Mouse (Mus musculus): ENCODE measurements around the gene Procr. TPM values are rescaled to one million over a fixed set of nuclear protein-coding genes. Genes with fewer than 3 reads are reported as not detected.

Gene Procr
- polyA plus RNA-seq, 1 experiment from 2014 or later = 3.6 TPM

GRCm38 (mm10) chr2:155742211-155742610, 8.7 kb upstream of the Procr start:
- no peaks in the 10 kb centered on the region for H3K9me3 ChIP-seq (ENCODE audit: control insufficient read depth, low read length)
- no peaks in the 10 kb centered on the region for H3K36me3 ChIP-seq (ENCODE audit: control insufficient read depth, insufficient read depth, low read length)
- H3K27me3 ChIP-seq (ENCODE audit: control insufficient read depth, insufficient read depth, low read length) = no peaks in the 10 kb centered on the region
- no peak overlapping the region for H3K4me2 ChIP-seq (ENCODE audit: low read depth, severe bottlenecking)
- no peak overlapping the region for H3K9ac ChIP-seq (ENCODE audit: low read length)
- no peak for ATAC-seq (ENCODE audit: insufficient number of reproducible peaks, low FRiP score, low TSS enrichment, low read depth)
- H3K27ac ChIP-seq (replicated peaks; ENCODE audit: low read depth, low read length) = no peak overlapping the region
- no peak for DNase-seq (ENCODE audit: low spot score)
- no peaks in the 10 kb centered on the region for H3K4me1 ChIP-seq (ENCODE audit: control insufficient read depth, insufficient read depth, low read length)
- 87% methylated on average over 11 of the region's 11 CpGs for WGBS
- no peak overlapping the region for H3K4me3 ChIP-seq (ENCODE audit: low read depth, low read length)

- Histone ChIP-seq H3K4me1 (ENCODE audit: control insufficient read depth, insufficient read depth, low read length) (no peaks in the 10 kb centered on the region), H3K9me3 (ENCODE audit: control insufficient read depth, low read length) (no peaks in the 10 kb centered on the region), H3K9ac (ENCODE audit: low read length) (no peak overlapping the region), H3K27ac (replicated peaks; ENCODE audit: low read depth, low read length) (no peak overlapping the region), H3K36me3 (ENCODE audit: control insufficient read depth, insufficient read depth, low read length) (no peaks in the 10 kb centered on the region), H3K27me3 (ENCODE audit: control insufficient read depth, insufficient read depth, low read length) (no peaks in the 10 kb centered on the region), H3K4me3 (ENCODE audit: low read depth, low read length) (no peak overlapping the region), H3K4me2 (ENCODE audit: low read depth, severe bottlenecking) (no peak overlapping the region)
- ATAC-seq (ENCODE audit: insufficient number of reproducible peaks, low FRiP score, low TSS enrichment, low read depth) (no peak), DNase-seq (ENCODE audit: low spot score) (no peak)
- WGBS = 86% methylated on average over 12 of the region's 12 CpGs
These were observed 8.0 kb upstream of the Procr start for GRCm38 (mm10) chr2:155742931-155743337.

GRCm38 (mm10) chr2:155743351-155743750, 7.6 kb upstream of the Procr start:
- no peak overlapping the region for H3K27ac ChIP-seq (replicated peaks; ENCODE audit: low read depth, low read length)
- WGBS = 89% methylated on average over 9 of the region's 9 CpGs
- DNase-seq (ENCODE audit: low spot score) (no peak), ATAC-seq (ENCODE audit: insufficient number of reproducible peaks, low FRiP score, low TSS enrichment, low read depth) (no peak)
- H3K9me3 ChIP-seq (ENCODE audit: control insufficient read depth, low read length) = no peaks in the 10 kb centered on the region
- H3K36me3 ChIP-seq (ENCODE audit: control insufficient read depth, insufficient read depth, low read length) = no peaks in the 10 kb centered on the region
- no peak overlapping the region for H3K4me2 ChIP-seq (ENCODE audit: low read depth, severe bottlenecking)
- H3K4me1 ChIP-seq (ENCODE audit: control insufficient read depth, insufficient read depth, low read length) = no peaks in the 10 kb centered on the region
- no peaks in the 10 kb centered on the region for H3K27me3 ChIP-seq (ENCODE audit: control insufficient read depth, insufficient read depth, low read length)
- H3K4me3 ChIP-seq (ENCODE audit: low read depth, low read length) = no peak overlapping the region
- no peak overlapping the region for H3K9ac ChIP-seq (ENCODE audit: low read length)

GRCm38 (mm10) chr2:155745487-155745886, 5.4 kb upstream of the Procr start:
- ATAC-seq (ENCODE audit: insufficient number of reproducible peaks, low FRiP score, low TSS enrichment, low read depth) = no peak
- 58% methylated on average over 3 of the region's 3 CpGs for WGBS

GRCm38 (mm10) chr2:155749394-155749793, 1.5 kb upstream of the Procr start:
- Histone ChIP-seq H3K27me3 (ENCODE audit: control insufficient read depth, insufficient read depth, low read length) (no peaks in the 10 kb centered on the region), H3K4me1 (ENCODE audit: control insufficient read depth, insufficient read depth, low read length) (no peaks in the 10 kb centered on the region), H3K9me3 (ENCODE audit: control insufficient read depth, low read length) (no peaks in the 10 kb centered on the region), H3K4me3 (ENCODE audit: low read depth, low read length) (no peak overlapping the region), H3K27ac (replicated peaks; ENCODE audit: low read depth, low read length) (no peak overlapping the region), H3K4me2 (ENCODE audit: low read depth, severe bottlenecking) (no peak overlapping the region), H3K36me3 (ENCODE audit: control insufficient read depth, insufficient read depth, low read length) (no peaks in the 10 kb centered on the region), H3K9ac (ENCODE audit: low read length) (no peak overlapping the region)
- no peak for ATAC-seq (ENCODE audit: insufficient number of reproducible peaks, low FRiP score, low TSS enrichment, low read depth)
- WGBS = 88% methylated on average over 4 of the region's 4 CpGs
- no peak for DNase-seq (ENCODE audit: low spot score)

More at GRCm38 (mm10) chr2:155745487-155745886, 5.4 kb upstream of the Procr start:
- Histone ChIP-seq H3K27me3 (ENCODE audit: control insufficient read depth, insufficient read depth, low read length) (no peaks in the 10 kb centered on the region), H3K4me3 (ENCODE audit: low read depth, low read length) (no peak overlapping the region), H3K36me3 (ENCODE audit: control insufficient read depth, insufficient read depth, low read length) (no peaks in the 10 kb centered on the region), H3K27ac (replicated peaks; ENCODE audit: low read depth, low read length) (no peak overlapping the region), H3K9ac (ENCODE audit: low read length) (no peak overlapping the region), H3K9me3 (ENCODE audit: control insufficient read depth, low read length) (no peaks in the 10 kb centered on the region), H3K4me1 (ENCODE audit: control insufficient read depth, insufficient read depth, low read length) (no peaks in the 10 kb centered on the region), H3K4me2 (ENCODE audit: low read depth, severe bottlenecking) (no peak overlapping the region)
- no peak for DNase-seq (ENCODE audit: low spot score)

- Histone ChIP-seq H3K4me3 (ENCODE audit: low read depth, low read length) (no peak overlapping the region), H3K4me2 (ENCODE audit: low read depth, severe bottlenecking) (no peak overlapping the region), H3K9ac (ENCODE audit: low read length) (no peak overlapping the region), H3K27me3 (ENCODE audit: control insufficient read depth, insufficient read depth, low read length) (no peaks in the 10 kb centered on the region), H3K36me3 (ENCODE audit: control insufficient read depth, insufficient read depth, low read length) (no peaks in the 10 kb centered on the region), H3K27ac (replicated peaks; ENCODE audit: low read depth, low read length) (no peak overlapping the region), H3K9me3 (ENCODE audit: control insufficient read depth, low read length) (no peaks in the 10 kb centered on the region), H3K4me1 (ENCODE audit: control insufficient read depth, insufficient read depth, low read length) (no peaks in the 10 kb centered on the region)
- WGBS = 0% methylated on average over 1 of the region's 1 CpGs
- peak; percentile 60 for DNase-seq (ENCODE audit: low spot score)
- ATAC-seq (ENCODE audit: insufficient number of reproducible peaks, low FRiP score, low TSS enrichment, low read depth) = no peak
These were observed 4.8 kb downstream of the Procr start for GRCm38 (mm10) chr2:155755746-155756145.

GRCm38 (mm10) chr2:155756855-155757566, 6.1 kb downstream of the Procr start:
- H3K9ac ChIP-seq (ENCODE audit: low read length) = no peak overlapping the region
- H3K4me3 ChIP-seq (ENCODE audit: low read depth, low read length) = no peak overlapping the region
- no peak overlapping the region for H3K4me2 ChIP-seq (ENCODE audit: low read depth, severe bottlenecking)
- H3K9me3 ChIP-seq (ENCODE audit: control insufficient read depth, low read length) = no peaks in the 10 kb centered on the region
- ATAC-seq (ENCODE audit: insufficient number of reproducible peaks, low FRiP score, low TSS enrichment, low read depth) (no peak), DNase-seq (ENCODE audit: low spot score) (no peak)
- no peaks in the 10 kb centered on the region for H3K27me3 ChIP-seq (ENCODE audit: control insufficient read depth, insufficient read depth, low read length)
- 55% methylated on average over 14 of the region's 14 CpGs for WGBS
- H3K4me1 ChIP-seq (ENCODE audit: control insufficient read depth, insufficient read depth, low read length) = no peaks in the 10 kb centered on the region
- H3K36me3 ChIP-seq (ENCODE audit: control insufficient read depth, insufficient read depth, low read length) = no peaks in the 10 kb centered on the region
- no peak overlapping the region for H3K27ac ChIP-seq (replicated peaks; ENCODE audit: low read depth, low read length)

GRCm38 (mm10) chr2:155764679-155765418, 13.9 kb downstream of the Procr start:
- Histone ChIP-seq H3K36me3 (ENCODE audit: control insufficient read depth, insufficient read depth, low read length) (no peaks in the 10 kb centered on the region), H3K4me3 (ENCODE audit: low read depth, low read length) (no peak overlapping the region), H3K4me1 (ENCODE audit: control insufficient read depth, insufficient read depth, low read length) (no peaks in the 10 kb centered on the region), H3K9ac (ENCODE audit: low read length) (no peak overlapping the region), H3K4me2 (ENCODE audit: low read depth, severe bottlenecking) (no peak overlapping the region), H3K27ac (replicated peaks; ENCODE audit: low read depth, low read length) (no peak overlapping the region), H3K9me3 (ENCODE audit: control insufficient read depth, low read length) (no peaks in the 10 kb centered on the region), H3K27me3 (ENCODE audit: control insufficient read depth, insufficient read depth, low read length) (no peaks in the 10 kb centered on the region)
- ATAC-seq (ENCODE audit: insufficient number of reproducible peaks, low FRiP score, low TSS enrichment, low read depth) = no peak
- 56% methylated on average over 13 of the region's 13 CpGs for WGBS
- peak; percentile 81 for DNase-seq (ENCODE audit: low spot score)

All from limb, embryonic 11.5 days (tissue).